Mouse (Mus musculus): Measurements from ENCODE around the gene Tmem120b.

The Tmem120b gene

GRCm38 (mm10) chr5:123140694-123141554 lies 72.7 kb downstream of the Tmem120b start:
- peak; percentile 95 for DNase-seq (ENCODE audit: low read depth, low spot score)

GRCm38 (mm10) chr5:123141555-123142160 lies 73.4 kb downstream of the Tmem120b start:
- peak; percentile 57 for DNase-seq (ENCODE audit: low read depth, low spot score)

GRCm38 (mm10) chr5:123142161-123143157 lies 74.2 kb downstream of the Tmem120b start, which contains the start of gene Setd1b:
Gene Setd1b, plus strand, starts transcription at chr5:123142193.
- DNase-seq (ENCODE audit: low read depth, low spot score), result no peak

GRCm38 (mm10) chr5:123143251-123143970 lies 75.2 kb downstream of the Tmem120b start:
- peak; percentile 62 for DNase-seq (ENCODE audit: low read depth, low spot score)

GRCm38 (mm10) chr5:123143971-123144745 lies 75.9 kb downstream of the Tmem120b start:
- DNase-seq (ENCODE audit: low read depth, low spot score), result no peak

- DNase-seq (ENCODE audit: low read depth, low spot score), result no peak
Observed at GRCm38 (mm10) chr5:123144746-123145590, 76.8 kb downstream of the Tmem120b start.

GRCm38 (mm10) chr5:123146357-123146756 lies 78.1 kb downstream of the Tmem120b start:
- DNase-seq (ENCODE audit: low read depth, low spot score), result no peak

GRCm38 (mm10) chr5:123147569-123147968 lies 79.4 kb downstream of the Tmem120b start:
- no peak for DNase-seq (ENCODE audit: low read depth, low spot score)

- DNase-seq (ENCODE audit: low read depth, low spot score), result no peak
Observed at GRCm38 (mm10) chr5:123148073-123148722, 80.0 kb downstream of the Tmem120b start.

GRCm38 (mm10) chr5:123149451-123150400 lies 81.5 kb downstream of the Tmem120b start:
- peak; percentile 90 for DNase-seq (ENCODE audit: low read depth, low spot score)

GRCm38 (mm10) chr5:123150641-123151040 lies 82.4 kb downstream of the Tmem120b start:
- no peak for DNase-seq (ENCODE audit: low read depth, low spot score)

GRCm38 (mm10) chr5:123151077-123151476 lies 82.9 kb downstream of the Tmem120b start:
- no peak for DNase-seq (ENCODE audit: low read depth, low spot score)

GRCm38 (mm10) chr5:123151707-123152362 lies 83.6 kb downstream of the Tmem120b start:
- no peak for DNase-seq (ENCODE audit: low read depth, low spot score)

- no peak for DNase-seq (ENCODE audit: low read depth, low spot score)
Observed at GRCm38 (mm10) chr5:123152901-123153300, 84.7 kb downstream of the Tmem120b start.

- peak; percentile 72 for DNase-seq (ENCODE audit: low read depth, low spot score)
Observed at GRCm38 (mm10) chr5:123155425-123155824, 87.2 kb downstream of the Tmem120b start.

- DNase-seq (ENCODE audit: low read depth, low spot score), result no peak
Observed at GRCm38 (mm10) chr5:123156763-123157162, 88.5 kb downstream of the Tmem120b start.

GRCm38 (mm10) chr5:123157972-123158371 lies 89.8 kb downstream of the Tmem120b start:
- no peak for DNase-seq (ENCODE audit: low read depth, low spot score)
